Mouse (Mus musculus) right cerebral cortex, postnatal 10 days (tissue): ENCODE data around the gene Ncdn.

ENCODE experiments used
- DNase-seq, 2 experiments: peaks; one replicate each; pipeline ENCODE4 v3.0.0; 2021; ENCODE audit warnings: low spot score in 2 of 2

Gene Ncdn

GRCm38 (mm10) chr4:126752608-126753141 is 563 bp downstream of the Ncdn start:
- peak; percentile 62 to 75 for DNase-seq

GRCm38 (mm10) chr4:126752024-126752607 is 1.1 kb downstream of the Ncdn start:
- peak; percentile 61 to 62 for DNase-seq

GRCm38 (mm10) chr4:126751556-126752023 is 1.6 kb downstream of the Ncdn start:
- DNase-seq = no peak

GRCm38 (mm10) chr4:126750863-126751555 is 2.2 kb downstream of the Ncdn start:
- DNase-seq = no peak

- DNase-seq = peak; percentile 90 to 92
Observed at GRCm38 (mm10) chr4:126750046-126750683, 3.1 kb downstream of the Ncdn start.

GRCm38 (mm10) chr4:126749553-126749952 is 3.7 kb downstream of the Ncdn start:
- peak; percentile 51 to 70 for DNase-seq

GRCm38 (mm10) chr4:126748381-126748780 is 4.9 kb downstream of the Ncdn start:
- DNase-seq = no peak

- DNase-seq = no peak
Observed at GRCm38 (mm10) chr4:126746194-126746840, 6.9 kb downstream of the Ncdn start.

GRCm38 (mm10) chr4:126745506-126746193 is 7.6 kb downstream of the Ncdn start:
- peak; percentile 67 to 77 for DNase-seq

GRCm38 (mm10) chr4:126744831-126745230 is 8.4 kb downstream of the Ncdn start:
- no peak for DNase-seq

GRCm38 (mm10) chr4:126743713-126744112 is 9.5 kb downstream of the Ncdn start:
- DNase-seq = no peak

GRCm38 (mm10) chr4:126742976-126743375 is 10.3 kb downstream of the Ncdn start:
- no peak for DNase-seq

- peak; percentile 86 to 92 for DNase-seq
Observed at GRCm38 (mm10) chr4:126741448-126741847, 11.8 kb downstream of the Ncdn start.

GRCm38 (mm10) chr4:126739966-126740676 is 13.1 kb downstream of the Ncdn start:
- no peak for DNase-seq

GRCm38 (mm10) chr4:126736001-126736414 is 17.2 kb downstream of the Ncdn start, which contains the start of gene Tfap2e:
TSS of gene Tfap2e (minus strand) at chr4:126736240.
- peak in 1 of 2 experiments; percentile 52 for DNase-seq

GRCm38 (mm10) chr4:126735382-126736000 is 17.7 kb downstream of the Ncdn start:
- no peak for DNase-seq

GRCm38 (mm10) chr4:126734700-126735381 is 18.4 kb downstream of the Ncdn start:
- DNase-seq = no peak

GRCm38 (mm10) chr4:126734001-126734603 is 19.1 kb downstream of the Ncdn start:
- DNase-seq = no peak
